Mouse (Mus musculus) megakaryocyte, adult 5-6 weeks (primary cell): ENCODE data around the gene Sh3rf3. TPM values are rescaled to one million over a fixed set of nuclear protein-coding genes. Genes with fewer than 3 reads are reported as not detected.
"Not testable (repeated sequence)": the region's sequence is repeated elsewhere in the genome, so short reads cannot be mapped to it uniquely, and the experiment has no call there.

Experiments
- ATAC-seq: 2 replicates; pipeline ENCODE4 v1.8.0; 2016; ENCODE audit warnings: mild to moderate bottlenecking, inconsistent platforms; ENCODE audit not compliant: poor library complexity, severe bottlenecking
- total RNA-seq, 2 experiments: library from RNA; stranded (forward) in 1 of 2; stranded (reverse) in 1 of 2; fragments of 153-499, 151-499 nt in 1 of 2; fragments of 221-1000, 200-1000 nt in 1 of 2; gene quantifications; 2 replicates each; pipeline versions ENCODE4 v1.2.3 to v1.2.4; 2015 to 2017

Sh3rf3 gene
- total RNA-seq, 2 experiments from 2014 or later, result not detected

- ATAC-seq, result no peak
Observed at GRCm38 (mm10) chr10:59091988-59092387, 278.8 kb downstream of the Sh3rf3 start.

- ATAC-seq, result not testable (repeated sequence)
Observed at GRCm38 (mm10) chr10:59103076-59103475, 289.9 kb downstream of the Sh3rf3 start.

GRCm38 (mm10) chr10:59104683-59105082 lies 291.5 kb downstream of the Sh3rf3 start:
- ATAC-seq, result no peak

GRCm38 (mm10) chr10:59105885-59106284 lies 292.7 kb downstream of the Sh3rf3 start:
- ATAC-seq, result no peak

- ATAC-seq, result no peak
Observed at GRCm38 (mm10) chr10:59106644-59107043, 293.5 kb downstream of the Sh3rf3 start.

- peak; percentile 79 for ATAC-seq
Observed at GRCm38 (mm10) chr10:59109015-59109414, 295.9 kb downstream of the Sh3rf3 start.

- no peak for ATAC-seq
Observed at GRCm38 (mm10) chr10:59110386-59110785, 297.2 kb downstream of the Sh3rf3 start.

- peak; percentile 64 for ATAC-seq
Observed at GRCm38 (mm10) chr10:59112755-59113154, 299.6 kb downstream of the Sh3rf3 start.

- no peak for ATAC-seq
Observed at GRCm38 (mm10) chr10:59113386-59113785, 300.2 kb downstream of the Sh3rf3 start.

- ATAC-seq, result no peak
Observed at GRCm38 (mm10) chr10:59114535-59115291, 301.6 kb downstream of the Sh3rf3 start.

- ATAC-seq, result no peak
Observed at GRCm38 (mm10) chr10:59115691-59116090, 302.5 kb downstream of the Sh3rf3 start.

- ATAC-seq, result no peak
Observed at GRCm38 (mm10) chr10:59116331-59116730, 303.2 kb downstream of the Sh3rf3 start.

- no peak for ATAC-seq
Observed at GRCm38 (mm10) chr10:59117555-59117954, 304.4 kb downstream of the Sh3rf3 start.

GRCm38 (mm10) chr10:59119001-59119400 lies 305.8 kb downstream of the Sh3rf3 start:
- ATAC-seq, result no peak

- ATAC-seq, result no peak
Observed at GRCm38 (mm10) chr10:59119811-59120210, 306.7 kb downstream of the Sh3rf3 start.

- ATAC-seq, result no peak
Observed at GRCm38 (mm10) chr10:59125497-59125896, 312.3 kb downstream of the Sh3rf3 start.

GRCm38 (mm10) chr10:59127637-59128036 lies 314.5 kb downstream of the Sh3rf3 start:
- ATAC-seq, result no peak

GRCm38 (mm10) chr10:59131926-59132628 lies 318.9 kb downstream of the Sh3rf3 start:
- no peak for ATAC-seq

- no peak for ATAC-seq
Observed at GRCm38 (mm10) chr10:59133478-59134009, 320.4 kb downstream of the Sh3rf3 start.

- ATAC-seq, result peak; percentile 77
Observed at GRCm38 (mm10) chr10:59149956-59150383, 336.8 kb downstream of the Sh3rf3 start.

GRCm38 (mm10) chr10:59150938-59151657 lies 337.9 kb downstream of the Sh3rf3 start:
- ATAC-seq, result no peak
